Mouse (Mus musculus) heart, postnatal 0 days (tissue): ENCODE results near the gene Dnttip2. TPM values are rescaled to one million over a fixed set of nuclear protein-coding genes. Genes with fewer than 3 reads are reported as not detected.

Source experiments
- ATAC-seq: fragments of 200-750 bp; cut with Nextera tagmentation; 2 replicates; pipeline ENCODE4 v1.8.0; 2017; ENCODE audit warnings: low read depth, moderate number of reproducible peaks, moderate library complexity; ENCODE audit not compliant: insufficient read depth
- DNase-seq: peaks from one replicate; pipeline ENCODE4 v3.0.0-alpha.2; 2016; ENCODE audit warnings: low spot score
- H3K27ac ChIP-seq: fragments of 300-500 bp; sonication (generic); 2 replicates; pipeline ENCODE4 v1.5.1; 2014; ENCODE audit warnings: low read depth, mild to moderate bottlenecking
- H3K27me3 ChIP-seq: fragments of 300-500 bp; sonication (generic); 2 replicates; pipeline ENCODE4 v1.6.1; 2014; ENCODE audit warnings: low read length, mixed read lengths; ENCODE audit not compliant: control insufficient read depth, insufficient read depth
- H3K36me3 ChIP-seq: fragments of 300-500 bp; sonication (generic); replicated peaks from 2 replicates; pipeline ENCODE4 v1.6.1; 2014; ENCODE audit warnings: low read length, mixed read lengths; ENCODE audit not compliant: control insufficient read depth, insufficient read depth
- H3K4me1 ChIP-seq: fragments of 300-500 bp; sonication (generic); 2 replicates; pipeline ENCODE4 v1.6.1; 2014; ENCODE audit warnings: antibody characterized with exemption; ENCODE audit not compliant: control insufficient read depth, insufficient read depth
- H3K4me2 ChIP-seq: fragments of 300-500 bp; sonication (generic); 2 replicates; pipeline ENCODE4 v1.6.1; 2014; ENCODE audit warnings: low read depth, mild to moderate bottlenecking, low read length, moderate library complexity
- H3K4me3 ChIP-seq: fragments of 300-500 bp; sonication (generic); 2 replicates; pipeline ENCODE4 v1.5.1; 2014; ENCODE audit warnings: low read depth, low read length
- H3K9ac ChIP-seq: fragments of 300-500 bp; sonication (generic); replicated peaks from 2 replicates; pipeline ENCODE4 v1.6.1; 2014; ENCODE audit warnings: low read depth, low read length, mixed read lengths
- H3K9me3 ChIP-seq: fragments of 300-500 bp; sonication (generic); replicated peaks from 2 replicates; pipeline ENCODE4 v1.6.1; 2016; ENCODE audit warnings: low read length; ENCODE audit not compliant: control insufficient read depth
- CTCF ChIP-seq: IDR thresholded peaks from 2 replicates; pipeline ENCODE4 v1.5.1; 2016; ENCODE audit warnings: antibody characterized with exemption, control low read depth, low read depth
- EP300 ChIP-seq: IDR thresholded peaks from 2 replicates; pipeline ENCODE4 v1.6.1; 2016; ENCODE audit warnings: antibody characterized with exemption, low read depth
- WGBS: fragments of 180-500 bp; shearing (Covaris S2); extraction: QIAGEN DNeasy Blood & Tissue Kit; methylation state at CpG from one replicate; pipeline ENCODE4 v1.1.7; 2014; 5-methylcytosine and 5-hydroxymethylcytosine counted together
- polyA plus RNA-seq: library from polyadenylated mRNA; unstranded; fragments of >200 nt; fragmentation: Nextera tagmentation; extraction: Ambion mirVana; gene quantifications from 2 replicates; pipeline ENCODE4 v1.2.1, GENCODE M21; 2015
- total RNA-seq: library from RNA; depleted of rRNA; stranded (reverse); fragments of >200 nt; gene quantifications from 2 replicates; pipeline ENCODE4 v1.2.3, GENCODE M21; 2014; ENCODE audit warnings: low replicate concordance

Dnttip2 gene
- total and polyA plus RNA-seq, 2 experiments from 2014 or later = 11.2 to 33.4 TPM

GRCm38 (mm10) chr3:122307894-122308671, 33.9 kb downstream of the Dnttip2 start:
- H3K27me3 ChIP-seq = peaks cover 29% of the 10 kb centered on the region
- no peak overlapping the region for H3K4me3 ChIP-seq
- H3K9me3 ChIP-seq = no peaks in the 10 kb centered on the region
- TF ChIP-seq CTCF (no peak), EP300 (no peak)
- H3K4me2 ChIP-seq = no peak overlapping the region
- H3K9ac ChIP-seq = no peak overlapping the region
- no peaks in the 10 kb centered on the region for H3K36me3 ChIP-seq
- no peak overlapping the region for H3K27ac ChIP-seq
- no peaks in the 10 kb centered on the region for H3K4me1 ChIP-seq
- no peak for DNase-seq
- no peak for ATAC-seq
- 33% methylated on average over 4 of the region's 4 CpGs for WGBS

- no peaks in the 10 kb centered on the region for H3K36me3 ChIP-seq
- H3K9me3 ChIP-seq = no peaks in the 10 kb centered on the region
- H3K27me3 ChIP-seq = peaks cover 31% of the 10 kb centered on the region
- ATAC-seq = no peak
- WGBS = 21% methylated on average over 6 of the region's 6 CpGs
- 0 out of 2 replicates have a peak, but pooled peaks cover 2% of the 10 kb centered on the region for H3K4me1 ChIP-seq
- H3K4me2 ChIP-seq = no peak overlapping the region
- DNase-seq = no peak
- H3K27ac ChIP-seq = no peak overlapping the region
- no peak overlapping the region for H3K4me3 ChIP-seq
- no peak overlapping the region for H3K9ac ChIP-seq
- TF ChIP-seq EP300 (no peak), CTCF (no peak)
These were observed 34.8 kb downstream of the Dnttip2 start for GRCm38 (mm10) chr3:122308981-122309380.

GRCm38 (mm10) chr3:122312078-122312477, 37.9 kb downstream of the Dnttip2 start:
- TF ChIP-seq CTCF = peak; percentile 96
- no peak for TF ChIP-seq EP300
- ATAC-seq = peak; percentile 51; the same call in 1 of the 2 replicates
- no peak overlapping the region for H3K27ac ChIP-seq

GRCm38 (mm10) chr3:122312936-122313629, 38.9 kb downstream of the Dnttip2 start:
- Histone ChIP-seq H3K4me2 (no peak overlapping the region), H3K9me3 (no peaks in the 10 kb centered on the region), H3K27me3 (peaks cover 57% of the 10 kb centered on the region), H3K4me3 (no peak overlapping the region), H3K36me3 (no peaks in the 10 kb centered on the region), H3K4me1 (peaks cover 6% of the 10 kb centered on the region; the same call in 1 of the 2 replicates), H3K9ac (no peak overlapping the region), H3K27ac (no peak overlapping the region)
- ATAC-seq (no peak), DNase-seq (no peak)
- 58% methylated on average over 10 of the region's 10 CpGs for WGBS
- TF ChIP-seq EP300 (no peak), CTCF (no peak)

More at GRCm38 (mm10) chr3:122312078-122312477, 37.9 kb downstream of the Dnttip2 start:
- Histone ChIP-seq H3K4me3 (no peak overlapping the region), H3K9me3 (no peaks in the 10 kb centered on the region), H3K36me3 (no peaks in the 10 kb centered on the region), H3K27me3 (peaks cover 50% of the 10 kb centered on the region), H3K4me2 (no peak overlapping the region), H3K4me1 (peaks cover 6% of the 10 kb centered on the region; the same call in 1 of the 2 replicates), H3K9ac (no peak overlapping the region)
- 15% methylated on average over 2 of the region's 2 CpGs for WGBS
- DNase-seq = peak; percentile 51

GRCm38 (mm10) chr3:122313936-122314335, 39.7 kb downstream of the Dnttip2 start:
- Histone ChIP-seq H3K27ac (no peak overlapping the region), H3K4me2 (no peak overlapping the region), H3K36me3 (no peaks in the 10 kb centered on the region), H3K9ac (no peak overlapping the region), H3K9me3 (no peaks in the 10 kb centered on the region), H3K27me3 (peaks cover 57% of the 10 kb centered on the region), H3K4me1 (peaks cover 6% of the 10 kb centered on the region; the same call in 1 of the 2 replicates), H3K4me3 (no peak overlapping the region)
- WGBS = 25% methylated on average over 7 of the region's 7 CpGs
- ATAC-seq (peak; percentile 42), DNase-seq (no peak)
- TF ChIP-seq CTCF (no peak), EP300 (no peak)
